Mouse (Mus musculus): ENCODE results near the gene Fam126a.
"Not testable (repeated sequence)": the region's sequence is repeated elsewhere in the genome, so short reads cannot be mapped to it uniquely, and the experiment has no call there.

Fam126a gene

DNA sequence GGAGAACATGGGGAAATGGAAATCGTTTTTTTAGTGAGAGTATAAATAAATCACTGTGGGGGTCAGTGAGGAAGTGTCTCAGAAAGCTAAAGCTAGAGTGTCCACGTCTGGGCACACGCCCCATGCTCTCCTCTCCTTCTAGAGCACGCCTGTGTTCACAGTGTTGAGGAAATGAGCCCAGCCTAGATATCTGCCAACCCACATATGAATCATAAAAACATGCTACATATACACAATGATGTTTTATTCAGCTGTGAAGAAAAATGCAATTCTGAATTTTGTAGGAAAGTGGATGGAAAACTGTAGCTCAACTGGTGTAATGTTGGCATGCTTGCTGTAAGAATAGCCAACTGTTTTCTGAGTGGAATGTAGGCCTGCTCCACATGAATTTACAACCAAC is 130.3 kb downstream of the Fam126a start:
- DNase-seq (ENCODE audit: low read depth), result no peak

DNA sequence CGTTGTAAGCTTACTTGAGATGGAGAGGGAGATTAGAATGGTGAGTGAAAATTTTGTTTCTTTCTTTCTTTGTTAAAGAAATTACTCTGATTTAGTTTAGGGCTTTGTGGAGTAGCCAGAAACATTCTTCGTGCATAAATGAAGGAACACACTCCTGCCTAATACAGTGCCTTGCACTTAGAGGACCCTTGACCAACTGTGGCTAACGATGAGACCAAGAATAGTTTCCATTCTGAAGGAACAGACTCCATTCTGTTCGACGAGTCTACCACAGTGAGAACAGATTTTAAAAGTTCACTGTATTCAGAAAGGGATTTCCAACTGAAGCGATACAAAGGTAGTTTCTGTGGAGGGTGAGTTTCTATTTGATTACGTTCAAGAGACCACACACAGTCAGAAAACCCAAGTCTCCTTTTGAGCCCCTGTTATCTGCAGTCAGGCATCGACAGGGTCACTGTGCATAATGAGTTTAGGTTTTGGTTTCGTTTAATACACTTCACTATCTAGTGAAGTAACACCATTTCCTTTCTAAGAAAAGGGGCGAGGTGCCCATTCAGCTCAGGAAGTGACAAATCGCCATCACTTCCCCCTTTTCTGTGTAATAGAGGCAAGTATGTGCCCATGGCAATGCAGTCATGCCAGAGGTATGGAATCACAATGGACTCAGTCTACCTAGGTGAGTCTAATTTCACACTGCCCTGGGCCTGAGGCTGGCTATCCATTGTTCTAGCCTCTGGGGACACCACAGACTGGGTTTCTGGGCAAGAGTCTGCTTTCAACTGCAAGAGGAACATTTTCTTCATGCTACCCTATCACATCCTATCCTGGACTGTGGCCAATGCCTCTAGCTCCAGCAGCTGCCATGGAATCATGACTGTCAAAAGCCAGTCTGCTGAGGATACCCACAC is 136.4 kb downstream of the Fam126a start:
- DNase-seq (ENCODE audit: low read depth), result no peak

DNA sequence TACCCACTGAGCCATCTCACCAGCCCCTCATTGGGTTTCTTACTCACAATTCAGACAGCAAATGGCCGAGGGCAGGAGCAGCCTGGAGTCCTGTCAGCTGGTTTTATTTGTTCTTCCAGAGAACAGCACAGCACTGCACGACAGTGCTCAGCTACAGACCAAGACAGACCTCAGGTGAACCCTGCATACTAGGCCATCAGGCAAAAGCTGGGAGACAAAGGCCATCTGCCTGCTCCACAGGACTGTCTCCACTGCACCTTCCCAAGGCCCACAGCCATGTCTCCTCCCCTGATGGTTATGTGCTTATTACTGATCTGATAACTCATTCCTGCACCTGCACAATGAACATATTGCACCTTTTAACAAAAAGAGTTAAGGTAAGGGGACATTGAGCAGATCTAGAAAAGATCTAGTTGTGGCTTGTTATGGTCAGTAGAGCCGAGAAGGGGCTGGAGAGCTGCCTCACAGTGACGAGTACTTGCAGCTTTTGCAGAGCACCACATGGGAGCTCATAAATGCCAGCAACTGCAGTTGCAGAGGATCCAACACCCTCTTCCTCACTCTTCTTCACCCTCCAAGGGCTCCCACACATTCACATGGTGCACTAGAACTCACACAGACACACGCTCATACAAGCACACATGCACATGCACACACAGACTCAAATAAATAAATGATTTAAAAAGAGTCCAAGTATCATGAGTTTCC is 137.2 kb downstream of the Fam126a start:
- DNase-seq (ENCODE audit: low read depth), result no peak

DNA sequence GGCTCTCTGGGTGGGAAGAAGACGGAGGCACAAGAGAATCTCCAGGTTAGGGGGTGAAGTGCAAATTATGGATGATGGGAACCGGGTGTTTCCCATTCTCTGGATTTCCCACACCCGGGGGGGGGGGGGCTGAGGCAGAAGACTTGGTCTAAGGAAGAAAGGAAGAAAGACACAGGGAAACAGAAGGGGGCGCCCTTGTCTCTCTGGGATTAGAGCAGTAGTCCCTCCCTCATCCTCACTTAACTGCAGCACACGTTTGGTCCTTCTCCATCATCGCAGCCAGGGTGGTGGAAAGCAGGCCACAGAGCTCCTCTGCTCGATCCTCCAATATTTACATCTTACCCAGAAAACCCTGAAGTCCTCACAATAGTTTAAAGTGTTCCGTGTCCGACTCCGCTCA is 139.8 kb downstream of the Fam126a start:
- DNase-seq (ENCODE audit: low read depth), result peak; percentile 52

DNA sequence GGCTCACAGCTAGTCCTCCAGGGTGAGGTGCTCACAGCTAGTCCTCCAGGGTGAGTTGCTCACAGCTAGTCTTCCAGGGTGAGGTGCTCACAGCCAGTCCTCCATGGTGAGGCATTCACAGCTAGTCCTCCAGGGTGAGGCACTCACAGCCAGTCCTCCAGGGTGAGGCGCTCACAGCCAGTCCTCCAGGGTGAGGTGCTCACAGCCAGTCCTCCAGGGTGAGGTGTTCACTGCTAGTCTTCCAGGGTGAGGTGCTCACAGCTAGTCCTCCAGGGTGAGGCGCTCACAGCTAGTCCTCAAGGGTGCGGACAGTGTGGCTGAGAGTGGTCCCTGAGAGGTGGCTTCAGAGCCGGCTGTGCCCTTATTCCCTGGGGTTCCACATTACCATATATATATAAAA is 141.0 kb downstream of the Fam126a start:
- no peak for DNase-seq (ENCODE audit: low read depth)

DNA sequence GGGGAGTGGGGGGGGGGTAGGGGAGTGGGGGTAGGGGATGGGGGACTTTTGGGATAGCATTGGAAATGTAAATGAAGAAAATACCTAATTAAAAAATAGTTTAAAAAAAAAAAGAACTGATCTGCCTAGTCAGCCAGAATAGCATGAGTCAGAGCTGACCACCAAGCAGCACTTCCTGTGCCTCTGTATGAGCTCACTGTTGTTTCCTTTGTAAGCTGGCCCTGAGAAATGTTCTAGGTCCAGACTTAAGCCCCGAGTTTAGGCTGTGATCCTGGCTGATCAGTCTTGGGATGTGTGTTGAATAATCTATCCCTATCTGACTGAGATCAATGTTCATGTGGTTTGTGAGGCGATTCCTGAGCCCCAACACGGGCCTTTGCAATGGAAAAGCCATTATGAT is 143.4 kb downstream of the Fam126a start:
- DNase-seq (ENCODE audit: low read depth), result no peak

DNA sequence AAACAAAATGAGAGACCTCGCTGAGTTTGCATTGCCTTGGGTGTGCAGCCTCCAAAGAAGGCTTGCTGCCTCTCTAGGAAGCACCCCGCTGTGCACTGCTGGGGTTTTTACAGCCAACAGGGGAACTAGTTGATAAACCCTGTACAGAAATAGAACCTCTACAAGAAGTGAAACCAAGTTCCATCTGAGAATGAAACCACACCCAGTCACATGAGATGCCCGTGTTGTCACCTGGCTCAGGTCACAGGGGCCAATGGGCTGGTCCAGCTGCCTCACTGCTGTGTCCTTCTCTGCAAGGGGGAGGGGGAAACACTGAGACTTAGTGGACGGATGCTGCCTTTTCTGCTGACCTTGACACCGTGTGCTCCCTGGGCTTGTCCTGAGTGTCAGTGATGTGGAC is 156.0 kb downstream of the Fam126a start:
- no peak for DNase-seq (ENCODE audit: low read depth)

DNA sequence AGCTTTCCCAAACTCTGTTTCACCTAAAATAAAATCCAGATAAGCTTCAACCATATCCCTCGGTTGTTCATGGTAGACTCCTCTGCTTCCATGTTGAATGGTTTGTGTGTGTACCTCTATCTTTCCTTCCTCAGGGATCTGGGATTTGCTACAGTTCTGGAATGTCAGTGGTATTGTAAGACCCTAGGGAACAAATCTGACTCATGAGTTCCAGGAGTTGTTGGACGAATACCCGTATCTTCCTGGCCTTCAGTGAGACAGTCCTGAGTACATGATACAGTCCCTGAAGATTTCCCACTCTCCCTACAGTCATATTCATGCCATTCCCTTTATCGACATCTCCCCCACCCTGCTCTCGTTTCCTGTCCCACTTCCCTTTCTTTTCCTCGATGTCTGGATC is 157.9 kb downstream of the Fam126a start:
- DNase-seq (ENCODE audit: low read depth), result no peak

DNA sequence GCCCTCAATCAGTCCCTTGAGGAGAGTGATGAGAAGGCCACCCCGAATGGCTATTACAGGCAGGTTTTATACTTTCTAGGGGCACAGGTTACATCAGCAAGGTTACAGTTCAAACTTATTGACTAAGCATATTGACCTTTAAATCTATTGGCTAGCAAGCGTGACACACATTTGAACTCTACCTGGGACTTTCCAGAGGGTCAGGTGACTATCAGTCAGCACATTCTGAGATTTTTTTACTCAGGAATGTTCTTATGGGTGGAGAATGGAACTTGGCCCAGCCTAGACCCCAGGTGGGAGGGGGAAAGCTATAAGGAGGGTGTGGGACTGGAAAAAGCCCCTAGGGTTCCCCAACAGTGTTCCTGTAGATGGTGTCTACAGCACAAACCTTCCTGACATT is 159.2 kb downstream of the Fam126a start:
- DNase-seq (ENCODE audit: low read depth), result not testable (repeated sequence)

DNA sequence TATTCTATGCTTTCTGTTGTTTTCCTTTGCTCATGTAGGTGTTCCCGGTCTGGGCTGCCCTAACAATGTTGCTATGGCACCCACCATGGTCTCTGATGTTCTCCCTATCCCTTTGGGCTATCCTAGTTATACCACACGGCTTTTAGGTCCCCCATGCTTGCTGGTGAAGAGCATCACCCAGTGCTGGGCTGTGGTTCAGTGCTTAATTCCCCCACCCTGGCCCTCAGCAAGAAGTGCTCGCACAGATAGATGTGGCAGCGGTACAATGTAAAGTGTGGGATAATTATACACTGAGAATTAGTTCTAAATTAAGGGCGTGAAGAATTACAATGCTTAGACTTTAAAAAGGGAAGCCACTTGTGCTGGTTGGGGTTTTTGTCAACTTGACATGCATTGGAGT is 164.5 kb downstream of the Fam126a start:
- DNase-seq (ENCODE audit: low read depth), result no peak

All from c-Kit-positive CD71-positive TER-119-negative erythroid progenitor cells, embryonic 14.5 days (primary cell).